Mouse (Mus musculus) neural tube, embryonic 11.5 days (tissue): ENCODE measurements around the gene Tmem184b. TPM values are rescaled to one million over a fixed set of nuclear protein-coding genes. Genes with fewer than 3 reads are reported as not detected.
A peak's percentile ranks its signal among the peaks of the same experiment; 100 is the strongest.

ENCODE experiments used
- ATAC-seq: fragments of 200-750 bp; cut with Nextera tagmentation; 2 replicates; pipeline ENCODE4 v1.8.0; 2017; ENCODE audit warnings: moderate number of reproducible peaks, mild to moderate bottlenecking, moderate TSS enrichment, moderate library complexity; ENCODE audit not compliant: insufficient read depth, low FRiP score, low TSS enrichment
- DNase-seq: peaks from one replicate; pipeline ENCODE4 v3.0.0-alpha.2; 2015; ENCODE audit warnings: low spot score
- H3K27ac ChIP-seq: fragments of 300-500 bp; sonication (generic); 2 replicates; pipeline ENCODE4 v1.5.1; 2014; ENCODE audit warnings: low read depth, mild to moderate bottlenecking, low read length
- H3K27me3 ChIP-seq: fragments of 300-500 bp; sonication (generic); 2 replicates; pipeline ENCODE4 v1.6.1; 2014; ENCODE audit warnings: mild to moderate bottlenecking, low read length, mixed read lengths; ENCODE audit not compliant: control insufficient read depth, insufficient read depth
- H3K36me3 ChIP-seq: fragments of 300-500 bp; sonication (generic); 2 replicates; pipeline ENCODE4 v1.6.1; 2014; ENCODE audit warnings: mild to moderate bottlenecking, low read length, moderate library complexity, mixed read lengths; ENCODE audit not compliant: control insufficient read depth, insufficient read depth
- H3K4me1 ChIP-seq: fragments of 300-500 bp; sonication (generic); 2 replicates; pipeline ENCODE4 v1.6.1; 2014; ENCODE audit warnings: low read length, mixed read lengths; ENCODE audit not compliant: control insufficient read depth, insufficient read depth
- H3K4me2 ChIP-seq: fragments of 300-500 bp; sonication (generic); 2 replicates; pipeline ENCODE4 v1.6.1; 2014; ENCODE audit warnings: low read depth, mild to moderate bottlenecking, moderate library complexity
- H3K4me3 ChIP-seq: fragments of 300-500 bp; sonication (generic); 2 replicates; pipeline ENCODE4 v1.5.1; 2014; ENCODE audit warnings: low read depth, low read length
- H3K9ac ChIP-seq: fragments of 300-500 bp; sonication (generic); 2 replicates; pipeline ENCODE4 v1.6.1; 2014; ENCODE audit warnings: mild to moderate bottlenecking, low read length
- H3K9me3 ChIP-seq: fragments of 300-500 bp; sonication (generic); 2 replicates; pipeline ENCODE4 v1.6.1; 2016; ENCODE audit warnings: low read length; ENCODE audit not compliant: control insufficient read depth
- WGBS: fragments of 180-500 bp; shearing (Covaris S2); extraction: QIAGEN DNeasy Blood & Tissue Kit; methylation state at CpG from one replicate; pipeline ENCODE4 v1.1.7; 2014; 5-methylcytosine and 5-hydroxymethylcytosine counted together
- polyA plus RNA-seq: library from polyadenylated mRNA; unstranded; fragments of >200 nt; fragmentation: Nextera tagmentation; extraction: Ambion mirVana; gene quantifications from 2 replicates; pipeline ENCODE4 v1.2.1, GENCODE M21; 2014

The Tmem184b gene
- polyA plus RNA-seq = 51.2 and 52.9 TPM in 2 replicates

DNA sequence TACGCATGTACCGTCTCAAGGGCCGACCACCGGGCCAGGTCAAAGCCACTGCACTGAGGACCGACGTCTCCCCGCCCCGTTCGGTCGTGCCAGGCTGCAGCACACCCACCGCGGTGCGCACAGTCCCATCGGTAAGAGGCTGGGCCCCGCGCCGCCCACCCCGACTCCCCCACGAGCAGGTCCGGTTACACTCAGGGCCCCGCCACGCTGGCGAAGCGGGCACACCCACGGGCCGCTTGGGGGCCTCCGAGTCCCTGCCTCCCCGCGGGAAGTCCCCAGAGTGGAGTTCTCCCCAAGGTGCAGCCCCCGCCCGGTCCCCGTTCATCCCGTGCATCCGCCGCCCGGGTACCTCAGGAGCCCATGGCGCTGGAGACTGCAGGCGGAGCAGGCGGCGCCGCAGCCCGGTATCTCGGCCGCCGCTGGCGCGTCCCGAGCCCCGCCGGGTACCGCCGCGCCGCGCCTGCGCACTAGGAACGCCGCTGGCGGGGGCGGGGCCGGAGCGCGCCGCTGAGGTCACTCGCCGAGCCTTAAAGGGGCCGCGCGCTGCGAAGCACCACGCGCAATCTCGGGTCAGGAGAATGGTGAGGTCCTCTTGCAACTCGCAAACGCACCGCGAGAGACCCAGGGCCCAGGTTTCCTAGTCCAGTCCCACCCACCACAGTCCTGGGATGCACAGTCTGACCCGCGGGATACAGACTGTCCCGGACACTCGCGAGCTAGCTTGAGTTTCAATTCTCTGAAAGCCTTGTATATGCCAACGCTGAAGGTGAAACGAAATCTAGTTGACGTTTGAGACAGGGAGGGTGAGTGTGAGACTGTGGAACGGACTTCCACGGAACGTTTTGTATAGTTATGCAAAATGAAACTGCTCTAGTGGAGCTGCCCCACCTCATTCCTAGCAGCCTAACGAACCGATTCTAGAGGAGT lies at the start of gene Tmem184b:
Gene Tmem184b, minus strand, starts transcription at position 734 of the 927 bp plus-strand sequence.
- no peaks in the 10 kb centered on the region for H3K9me3 ChIP-seq
- H3K27me3 ChIP-seq = no peaks in the 10 kb centered on the region
- peak within 1 kb of the TSS; percentile 49 for H3K27ac ChIP-seq
- DNase-seq = peak; percentile 93
- WGBS = under 1% methylated on average over 85 of the region's 90 CpGs
- peak within 1 kb of the TSS; percentile 57 for H3K4me2 ChIP-seq
- peaks cover 25% of the 10 kb centered on the region for H3K4me1 ChIP-seq
- H3K36me3 ChIP-seq = no peaks in the 10 kb centered on the region
- peak within 1 kb of the TSS; percentile 96 for H3K4me3 ChIP-seq
- H3K9ac ChIP-seq = peak within 1 kb of the TSS; percentile 82
- ATAC-seq = peak; percentile 84

DNA sequence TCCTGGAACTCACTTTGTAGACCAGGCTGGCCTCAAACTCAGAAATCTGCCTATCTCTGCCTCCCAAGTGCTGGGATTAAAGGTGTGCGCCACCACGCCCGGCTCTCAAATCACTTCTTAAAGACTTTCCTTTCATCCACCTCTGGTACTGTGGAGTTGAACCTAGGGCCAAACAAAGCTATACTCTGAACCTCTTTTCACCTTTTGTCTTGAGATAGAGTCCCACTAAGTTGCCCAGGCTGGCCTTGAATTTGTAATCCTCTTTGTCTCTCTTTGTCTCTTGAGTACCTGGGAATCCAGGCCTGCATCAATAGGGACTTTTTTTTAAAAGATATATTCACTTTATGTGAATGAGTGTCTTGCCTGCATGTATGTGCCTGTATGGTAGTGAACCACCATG lies 44.7 kb upstream of the Tmem184b start:
- H3K27me3 ChIP-seq = no peaks in the 10 kb centered on the region
- DNase-seq = no peak
- no peak overlapping the region for H3K4me3 ChIP-seq
- no peak overlapping the region for H3K4me2 ChIP-seq
- no peak for ATAC-seq
- H3K4me1 ChIP-seq = no peaks in the 10 kb centered on the region
- no peaks in the 10 kb centered on the region for H3K9me3 ChIP-seq
- 95% methylated on average over 3 of the region's 3 CpGs for WGBS
- H3K36me3 ChIP-seq = no peaks in the 10 kb centered on the region
- H3K9ac ChIP-seq = no peak overlapping the region
- no peak overlapping the region for H3K27ac ChIP-seq

DNA sequence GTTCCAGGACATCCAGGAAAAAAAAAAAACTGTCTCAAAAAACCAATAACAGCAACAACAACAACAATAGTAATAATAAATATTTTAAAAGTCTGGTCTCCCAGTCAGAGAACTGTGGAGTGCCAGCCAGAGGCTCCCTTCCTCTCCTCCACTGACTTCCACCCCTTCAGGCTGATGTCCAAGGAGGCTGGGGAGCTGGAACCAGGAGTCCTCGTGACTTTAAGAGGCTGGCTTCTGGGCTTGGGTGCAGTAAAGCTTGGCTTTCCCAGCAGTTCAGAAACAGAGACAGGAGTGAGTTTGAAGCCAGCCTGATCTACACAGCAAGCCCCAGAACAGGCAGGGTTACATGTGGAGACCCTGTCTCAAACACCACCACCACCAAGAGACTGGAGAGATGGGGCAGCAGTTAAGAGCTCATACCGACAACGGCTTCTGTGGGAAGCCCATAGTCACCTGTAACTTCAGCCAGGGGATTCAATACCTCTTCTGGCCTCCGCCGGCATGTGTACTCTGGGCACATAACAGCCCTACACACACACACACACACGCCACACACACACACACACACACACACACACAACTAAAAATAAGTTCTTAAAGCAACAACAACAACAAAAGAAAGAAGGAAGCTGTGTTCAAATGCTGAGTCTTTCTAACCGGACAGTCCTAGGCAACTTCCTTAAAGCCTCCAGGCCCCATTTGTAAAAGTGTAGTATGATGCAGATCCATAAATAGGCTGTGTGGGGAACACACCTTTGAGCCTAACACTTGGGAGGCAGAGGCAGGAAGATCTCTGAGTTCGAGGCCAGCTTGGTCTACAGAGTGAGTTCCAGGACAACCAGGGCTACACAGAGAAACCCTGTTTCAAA lies 42.7 kb upstream of the Tmem184b start:
- DNase-seq (no peak), ATAC-seq (no peak)
- no peaks in the 10 kb centered on the region for H3K36me3 ChIP-seq
- 89% methylated on average over 8 of the region's 8 CpGs for WGBS
- H3K9me3 ChIP-seq = no peaks in the 10 kb centered on the region
- no peak overlapping the region for H3K4me3 ChIP-seq
- no peak overlapping the region for H3K9ac ChIP-seq
- no peak overlapping the region for H3K4me2 ChIP-seq
- H3K27me3 ChIP-seq = no peaks in the 10 kb centered on the region
- no peak overlapping the region for H3K27ac ChIP-seq
- no peaks in the 10 kb centered on the region for H3K4me1 ChIP-seq

DNA sequence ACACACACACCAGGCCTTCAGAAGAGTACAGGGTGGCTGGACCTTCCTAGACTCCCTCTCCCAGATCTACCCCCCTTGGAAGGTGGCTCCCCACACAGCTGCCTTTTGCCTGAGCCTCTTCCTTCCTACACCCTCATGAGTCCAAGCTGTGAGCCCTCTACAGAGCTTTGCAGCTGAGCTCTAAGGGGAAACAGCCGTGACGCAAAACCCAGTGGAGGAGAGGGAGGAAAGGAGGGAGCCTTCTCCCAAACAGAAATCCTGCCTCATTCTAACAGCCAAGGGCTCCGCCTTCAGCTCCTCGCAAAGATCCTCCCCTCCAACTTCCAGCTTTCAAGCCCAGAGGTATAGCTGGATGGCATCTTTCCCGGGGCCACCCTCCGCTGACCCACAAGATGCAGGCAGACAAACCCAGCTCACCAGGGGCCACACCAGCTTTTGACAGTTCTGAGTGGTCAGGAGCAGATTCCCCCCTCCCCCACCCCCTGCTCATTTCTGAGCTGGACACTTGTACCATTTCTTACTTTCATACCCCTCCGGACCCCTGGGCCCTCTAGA lies 40.6 kb upstream of the Tmem184b start:
- Histone ChIP-seq H3K27me3 (no peaks in the 10 kb centered on the region), H3K4me2 (no peak overlapping the region), H3K36me3 (no peaks in the 10 kb centered on the region), H3K4me1 (peaks cover 19% of the 10 kb centered on the region), H3K4me3 (no peak overlapping the region), H3K9ac (no peak overlapping the region), H3K27ac (no peak overlapping the region), H3K9me3 (no peaks in the 10 kb centered on the region)
- ATAC-seq (no peak), DNase-seq (no peak)
- WGBS = 68% methylated on average over 7 of the region's 7 CpGs

DNA sequence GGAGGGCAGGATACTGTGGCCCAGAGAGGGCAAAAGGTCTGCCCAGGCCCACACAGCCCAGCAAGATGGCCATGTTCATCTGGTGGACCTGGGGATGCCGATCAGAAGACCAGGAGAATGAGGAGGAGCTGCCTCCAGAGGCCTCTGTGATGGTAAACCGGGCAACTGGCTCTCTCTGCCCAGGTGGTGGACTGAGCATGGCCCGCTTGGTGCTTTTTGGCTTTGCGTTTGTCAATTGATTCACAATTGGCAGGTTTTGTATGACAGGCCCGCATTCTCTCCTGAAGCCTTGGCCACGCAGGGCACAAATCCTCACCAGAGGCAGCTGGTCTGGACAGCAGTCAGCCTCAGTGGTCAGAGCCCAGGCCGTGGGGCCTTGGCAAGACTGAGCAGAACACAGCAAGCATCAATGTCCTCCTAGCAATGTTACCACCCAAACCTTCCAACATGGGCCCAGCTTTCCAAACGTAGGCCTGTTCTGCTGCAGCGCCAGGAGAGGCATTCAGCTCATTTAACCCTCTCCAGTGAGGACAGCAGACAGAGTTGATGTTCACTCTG lies 39.7 kb upstream of the Tmem184b start:
- H3K4me2 ChIP-seq = no peak overlapping the region
- no peak for DNase-seq
- H3K36me3 ChIP-seq = peaks cover 8% of the 10 kb centered on the region; the same call in 1 of the 2 replicates

GRCm38 (mm10) chr15:79442257-79442611 lies 38.9 kb upstream of the Tmem184b start:
- peak overlapping the region; percentile 93 for H3K4me3 ChIP-seq
- WGBS = 5% methylated on average over 6 of the region's 6 CpGs
- DNase-seq (no peak), ATAC-seq (0 out of 2 replicates have a peak, but pooled peaks have one; percentile 2)
- peak overlapping the region; percentile 100 for H3K9ac ChIP-seq
- H3K27me3 ChIP-seq = no peaks in the 10 kb centered on the region
- H3K36me3 ChIP-seq = peaks cover 13% of the 10 kb centered on the region
- H3K9me3 ChIP-seq = no peaks in the 10 kb centered on the region
- H3K4me2 ChIP-seq = peak overlapping the region; percentile 97
- peak overlapping the region; percentile 97 for H3K27ac ChIP-seq
- peaks cover 29% of the 10 kb centered on the region for H3K4me1 ChIP-seq

More for the DNA sequence above, 39.7 kb upstream of the Tmem184b start:
- Histone ChIP-seq H3K27me3 (no peaks in the 10 kb centered on the region), H3K27ac (no peak overlapping the region), H3K9ac (no peak overlapping the region), H3K9me3 (no peaks in the 10 kb centered on the region), H3K4me1 (peaks cover 23% of the 10 kb centered on the region), H3K4me3 (no peak overlapping the region)
- ATAC-seq = no peak
- WGBS = 85% methylated on average over 9 of the region's 9 CpGs

DNA sequence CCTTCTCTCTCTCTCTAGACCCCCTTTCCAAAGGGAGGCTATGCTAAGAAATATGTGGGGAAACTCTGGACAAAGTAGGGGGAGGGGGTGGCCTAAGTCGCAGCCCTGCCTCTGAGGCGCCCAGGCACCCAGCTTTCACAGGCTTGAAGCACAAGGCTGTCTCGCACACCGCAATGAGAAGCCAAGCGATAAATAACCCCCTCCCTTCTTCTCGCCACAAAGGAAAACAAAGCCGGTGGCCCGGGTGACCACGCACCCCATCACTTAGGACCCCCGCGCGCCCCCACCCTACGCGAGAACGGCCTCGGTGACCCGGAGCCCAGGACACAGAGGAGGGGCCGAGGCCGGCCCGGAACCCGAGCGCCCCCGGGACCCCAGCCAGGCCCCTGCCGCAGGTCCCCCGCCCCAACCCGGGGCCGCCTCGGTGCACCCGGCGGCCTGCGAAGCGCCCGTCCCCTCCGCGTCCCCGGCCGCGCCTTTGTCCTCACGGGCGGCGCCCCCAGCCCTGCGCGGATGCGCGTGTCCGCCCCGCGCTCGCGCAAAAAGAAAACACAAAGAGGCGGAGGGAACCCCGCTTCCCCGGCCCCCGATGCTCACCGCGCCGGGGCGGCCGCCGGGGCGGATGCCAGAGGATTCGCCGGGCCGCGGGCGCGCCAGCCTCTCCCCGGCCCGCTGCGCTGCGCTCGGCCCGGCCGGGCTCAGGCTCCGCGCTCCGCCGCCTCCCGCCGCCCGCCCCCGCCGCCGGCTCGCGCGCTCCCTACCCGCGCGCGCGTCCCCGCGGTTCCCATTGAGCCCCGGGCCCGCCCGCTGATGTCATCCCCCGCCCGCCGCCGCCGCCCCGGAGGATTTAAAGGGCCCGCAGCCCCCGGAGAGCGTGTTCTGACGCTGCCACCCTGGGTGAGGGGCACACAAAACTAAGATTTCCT lies 38.2 kb upstream of the Tmem184b start:
- Histone ChIP-seq H3K4me1 (peaks cover 33% of the 10 kb centered on the region), H3K27ac (peak overlapping the region; percentile 97), H3K9me3 (no peaks in the 10 kb centered on the region), H3K27me3 (no peaks in the 10 kb centered on the region), H3K4me3 (peak overlapping the region; percentile 93), H3K9ac (peak overlapping the region; percentile 100), H3K4me2 (peak overlapping the region; percentile 97), H3K36me3 (peaks cover 18% of the 10 kb centered on the region)
- WGBS = under 1% methylated on average over 70 of the region's 107 CpGs
- peak; percentile 80 for ATAC-seq
- DNase-seq = peak; percentile 86
